Mouse (Mus musculus): ENCODE data around the gene Zcchc13. TPM values are rescaled to one million over a fixed set of nuclear protein-coding genes. Genes with fewer than 3 reads are reported as not detected.
A peak's percentile ranks its signal among the peaks of the same experiment; 100 is the strongest.

The Zcchc13 gene
- total and polyA plus RNA-seq, 3 experiments = not detected

DNA sequence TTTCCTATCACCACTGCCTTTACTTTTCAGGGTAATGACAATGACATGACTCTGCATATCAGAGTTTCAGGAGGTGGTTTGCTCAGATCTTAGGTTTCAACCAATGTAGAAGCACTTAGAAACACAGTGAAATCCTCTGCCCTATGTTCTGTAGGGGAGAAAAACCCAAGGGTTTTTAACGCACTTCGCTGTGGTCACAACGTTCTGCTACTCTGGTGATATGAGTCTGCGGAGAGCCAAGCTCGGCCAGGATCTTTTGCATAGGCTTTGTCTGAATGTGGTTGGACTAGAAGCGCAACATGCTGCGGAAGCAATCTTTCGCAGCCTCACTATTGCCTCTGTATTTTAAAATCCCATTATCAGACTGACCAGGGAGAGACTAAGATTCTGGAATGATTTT is 8.6 kb upstream of the Zcchc13 start:
- no peaks in the 10 kb centered on the region for H3K9me3 ChIP-seq (replicated peaks)
- no peaks in the 10 kb centered on the region for H3K27me3 ChIP-seq (ENCODE audit: insufficient read depth, low read length)
- H3K36me3 ChIP-seq (replicated peaks) = no peaks in the 10 kb centered on the region
- 0 out of 2 replicates have a peak, but pooled peaks cover 2% of the 10 kb centered on the region for H3K4me1 ChIP-seq (ENCODE audit: insufficient read depth, low read depth, low read length)
- peak; percentile 1 for DNase-seq (ENCODE audit: low spot score)
- H3K4me3 ChIP-seq (ENCODE audit: low read depth, low read length) = peak overlapping the region; percentile 57; the same call in 1 of the 2 replicates
- no peak for ATAC-seq (ENCODE audit: extremely low read depth, insufficient number of reproducible peaks, low FRiP score, poor library complexity, severe bottlenecking)
- no peak for TF ChIP-seq TAL1 (conservative IDR thresholded peaks at IDR 0.05; ENCODE audit: low read depth, low read length)
- TF ChIP-seq GATA2 (IDR thresholded peaks at IDR 0.05; ENCODE audit: borderline replicate concordance, low read depth, low read length) = no peak
- TF ChIP-seq POLR2AphosphoS5 (IDR thresholded peaks at IDR 0.05; ENCODE audit: insufficient replicate concordance, low read depth, low read length) = no peak
- TF ChIP-seq CTCF (IDR thresholded peaks at IDR 0.05; ENCODE audit: low read depth, low read length) = no peak
- no peak for TF ChIP-seq GATA1 (IDR thresholded peaks at IDR 0.05; ENCODE audit: borderline replicate concordance, low read length)

GRCm38 (mm10) chrX:103622260-103622934 is 8.0 kb upstream of the Zcchc13 start:
- DNase-seq (ENCODE audit: low spot score) = peak; percentile 65
- TF ChIP-seq POLR2AphosphoS5 (IDR thresholded peaks at IDR 0.05; ENCODE audit: insufficient replicate concordance, low read depth, low read length) (no peak), CTCF (IDR thresholded peaks at IDR 0.05; ENCODE audit: low read depth, low read length) (no peak), TAL1 (conservative IDR thresholded peaks at IDR 0.05; ENCODE audit: low read depth, low read length) (no peak), GATA1 (IDR thresholded peaks at IDR 0.05; ENCODE audit: borderline replicate concordance, low read length) (no peak), GATA2 (IDR thresholded peaks at IDR 0.05; ENCODE audit: borderline replicate concordance, low read depth, low read length) (no peak)
- ATAC-seq (ENCODE audit: extremely low read depth, insufficient number of reproducible peaks, low FRiP score, poor library complexity, severe bottlenecking) = peak; percentile 90
- Histone ChIP-seq H3K4me3 (ENCODE audit: low read depth, low read length) (peak overlapping the region; percentile 57; the same call in 1 of the 2 replicates), H3K4me1 (ENCODE audit: insufficient read depth, low read depth, low read length) (0 out of 2 replicates have a peak, but pooled peaks cover 2% of the 10 kb centered on the region), H3K9me3 (replicated peaks) (no peaks in the 10 kb centered on the region), H3K36me3 (replicated peaks) (no peaks in the 10 kb centered on the region), H3K27me3 (ENCODE audit: insufficient read depth, low read length) (no peaks in the 10 kb centered on the region)

- DNase-seq (ENCODE audit: low spot score) (no peak), ATAC-seq (ENCODE audit: extremely low read depth, insufficient number of reproducible peaks, low FRiP score, poor library complexity, severe bottlenecking) (no peak)
- TF ChIP-seq GATA2 (IDR thresholded peaks at IDR 0.05; ENCODE audit: borderline replicate concordance, low read depth, low read length) (no peak), CTCF (IDR thresholded peaks at IDR 0.05; ENCODE audit: low read depth, low read length) (no peak), POLR2AphosphoS5 (IDR thresholded peaks at IDR 0.05; ENCODE audit: insufficient replicate concordance, low read depth, low read length) (no peak), GATA1 (IDR thresholded peaks at IDR 0.05; ENCODE audit: borderline replicate concordance, low read length) (no peak), TAL1 (conservative IDR thresholded peaks at IDR 0.05; ENCODE audit: low read depth, low read length) (no peak)
- H3K9me3 ChIP-seq (replicated peaks) = no peaks in the 10 kb centered on the region
- no peaks in the 10 kb centered on the region for H3K36me3 ChIP-seq (replicated peaks)
- 0 out of 2 replicates have a peak, but pooled peaks cover 2% of the 10 kb centered on the region for H3K4me1 ChIP-seq (ENCODE audit: insufficient read depth, low read depth, low read length)
- H3K27me3 ChIP-seq (ENCODE audit: insufficient read depth, low read length) = no peaks in the 10 kb centered on the region
- no peak overlapping the region for H3K4me3 ChIP-seq (ENCODE audit: low read depth, low read length)
Measured at GRCm38 (mm10) chrX:103622935-103623280, 7.5 kb upstream of the Zcchc13 start.

DNA sequence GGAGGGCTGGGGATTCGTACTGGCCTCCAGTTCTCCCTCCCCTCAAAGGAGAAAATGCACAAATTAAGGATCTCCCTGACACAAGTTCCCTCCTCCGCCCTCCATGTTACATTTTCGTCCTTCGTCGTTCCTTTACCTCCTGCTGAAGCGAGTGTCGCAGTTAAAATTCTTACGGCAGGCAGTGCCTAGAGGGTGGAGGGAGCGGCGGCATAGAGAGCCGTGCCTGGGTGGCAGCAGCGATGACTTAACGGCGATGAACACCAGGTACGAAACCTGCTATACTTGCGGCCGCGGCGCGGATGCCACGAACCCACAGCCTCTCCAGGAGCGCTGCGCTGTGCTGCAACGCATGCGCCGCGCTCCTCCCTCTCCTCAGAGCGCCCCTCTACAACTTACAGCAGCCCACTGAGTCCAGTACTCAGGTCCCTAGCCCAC is 7.0 kb upstream of the Zcchc13 start:
- Histone ChIP-seq H3K27me3 (ENCODE audit: insufficient read depth, low read length) (no peaks in the 10 kb centered on the region), H3K4me1 (ENCODE audit: insufficient read depth, low read depth, low read length) (0 out of 2 replicates have a peak, but pooled peaks cover 2% of the 10 kb centered on the region), H3K36me3 (replicated peaks) (no peaks in the 10 kb centered on the region), H3K4me3 (ENCODE audit: low read depth, low read length) (no peak overlapping the region), H3K9me3 (replicated peaks) (no peaks in the 10 kb centered on the region)
- ATAC-seq (ENCODE audit: extremely low read depth, insufficient number of reproducible peaks, low FRiP score, poor library complexity, severe bottlenecking) = no peak
- TF ChIP-seq TAL1 (conservative IDR thresholded peaks at IDR 0.05; ENCODE audit: low read depth, low read length) (no peak), GATA1 (IDR thresholded peaks at IDR 0.05; ENCODE audit: borderline replicate concordance, low read length) (no peak), CTCF (IDR thresholded peaks at IDR 0.05; ENCODE audit: low read depth, low read length) (no peak), GATA2 (IDR thresholded peaks at IDR 0.05; ENCODE audit: borderline replicate concordance, low read depth, low read length) (no peak), POLR2AphosphoS5 (IDR thresholded peaks at IDR 0.05; ENCODE audit: insufficient replicate concordance, low read depth, low read length) (no peak)
- DNase-seq (ENCODE audit: low spot score) = no peak

- ATAC-seq (ENCODE audit: extremely low read depth, insufficient number of reproducible peaks, low FRiP score, poor library complexity, severe bottlenecking) (no peak), DNase-seq (ENCODE audit: low spot score) (peak; percentile 2)
- no peak overlapping the region for H3K4me3 ChIP-seq (ENCODE audit: low read depth, low read length)
- H3K36me3 ChIP-seq (replicated peaks) = no peaks in the 10 kb centered on the region
- H3K27me3 ChIP-seq (ENCODE audit: insufficient read depth, low read length) = no peaks in the 10 kb centered on the region
- no peak for TF ChIP-seq POLR2AphosphoS5 (IDR thresholded peaks at IDR 0.05; ENCODE audit: insufficient replicate concordance, low read depth, low read length)
- TF ChIP-seq TAL1 (conservative IDR thresholded peaks at IDR 0.05; ENCODE audit: low read depth, low read length) = no peak
- TF ChIP-seq CTCF (IDR thresholded peaks at IDR 0.05; ENCODE audit: low read depth, low read length) = no peak
- no peak for TF ChIP-seq GATA2 (IDR thresholded peaks at IDR 0.05; ENCODE audit: borderline replicate concordance, low read depth, low read length)
- no peak for TF ChIP-seq GATA1 (IDR thresholded peaks at IDR 0.05; ENCODE audit: borderline replicate concordance, low read length)
- H3K4me1 ChIP-seq (ENCODE audit: insufficient read depth, low read depth, low read length) = 0 out of 2 replicates have a peak, but pooled peaks cover 2% of the 10 kb centered on the region
- H3K9me3 ChIP-seq (replicated peaks) = no peaks in the 10 kb centered on the region
Measured at GRCm38 (mm10) chrX:103624426-103625168, 5.8 kb upstream of the Zcchc13 start.

GRCm38 (mm10) chrX:103628890-103629289 is 1.5 kb upstream of the Zcchc13 start:
- H3K4me3 ChIP-seq (ENCODE audit: low read depth, low read length) = no peak overlapping the region
- no peak for DNase-seq (ENCODE audit: low spot score)
- no peaks in the 10 kb centered on the region for H3K4me1 ChIP-seq (ENCODE audit: insufficient read depth, low read depth, low read length)
- no peaks in the 10 kb centered on the region for H3K36me3 ChIP-seq (replicated peaks)
- no peaks in the 10 kb centered on the region for H3K27me3 ChIP-seq (ENCODE audit: insufficient read depth, low read length)
- no peak for ATAC-seq (ENCODE audit: extremely low read depth, insufficient number of reproducible peaks, low FRiP score, poor library complexity, severe bottlenecking)
- H3K9me3 ChIP-seq (replicated peaks) = no peaks in the 10 kb centered on the region
- no peak for TF ChIP-seq POLR2AphosphoS5 (IDR thresholded peaks at IDR 0.05; ENCODE audit: insufficient replicate concordance, low read depth, low read length)
- TF ChIP-seq GATA1 (IDR thresholded peaks at IDR 0.05; ENCODE audit: borderline replicate concordance, low read length) = no peak
- TF ChIP-seq GATA2 (IDR thresholded peaks at IDR 0.05; ENCODE audit: borderline replicate concordance, low read depth, low read length) = no peak
- TF ChIP-seq CTCF (IDR thresholded peaks at IDR 0.05; ENCODE audit: low read depth, low read length) = no peak
- TF ChIP-seq TAL1 (conservative IDR thresholded peaks at IDR 0.05; ENCODE audit: low read depth, low read length) = no peak

Data from G1E (cell line).